ENCODE assay signal across 8 mouse cellular contexts in the genomic region with DNA sequence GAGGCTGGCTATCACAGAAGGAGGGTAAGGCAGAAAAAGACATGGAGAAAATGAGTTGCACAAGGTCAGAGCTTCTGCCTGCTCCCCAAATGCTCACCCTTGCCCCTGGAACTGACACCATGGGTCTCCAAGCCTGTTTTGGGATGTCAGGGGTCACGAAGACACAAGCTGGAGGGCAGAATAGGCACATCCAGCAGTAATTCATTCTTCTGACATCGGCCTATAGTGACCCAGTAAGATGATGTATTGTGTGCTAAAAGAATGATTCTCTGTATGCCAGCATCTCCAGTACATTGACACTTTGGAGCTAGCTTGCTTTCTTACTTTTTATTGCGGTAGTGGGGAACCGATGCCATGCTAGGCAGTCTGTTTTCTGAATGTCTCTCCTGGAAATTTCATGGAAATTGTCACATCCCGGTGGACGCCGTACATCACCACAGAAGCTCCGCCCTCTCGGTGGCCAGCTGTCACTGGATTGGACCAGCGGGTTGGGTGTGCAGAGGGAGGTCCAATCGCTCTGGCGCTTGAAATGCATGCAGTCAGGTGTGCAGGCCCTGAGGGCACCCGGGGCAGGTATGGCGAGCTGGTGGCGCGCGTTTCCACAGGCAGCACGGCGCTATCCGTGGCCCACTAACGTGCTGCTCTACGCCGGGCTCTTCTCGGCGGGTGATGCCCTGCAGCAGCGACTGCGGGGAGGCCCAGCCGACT. TPM values are rescaled to one million over a fixed set of nuclear protein-coding genes. Genes with fewer than 3 reads are reported as not detected.
DNase-seq lines count a peak whose midpoint lies in the region; ATAC-seq and TF ChIP-seq lines count a peak whose summit lies in the region.
"Had no signal": no experiment of that assay in that cellular context is flagged by ENCODE, and none has a peak within 500 bp of the region (broad histone marks: within the 10 kb centered on the region; RNA-seq: fewer than 3 reads in every experiment).

No protein-coding gene starts in this region.

- no peak for TF ChIP-seq POLR2A in limb, embryonic 14.5 days (IDR thresholded peaks at IDR 0.05; ENCODE audit: borderline replicate concordance, extremely low read depth, insufficient read depth, insufficient read length)

- H3K4me1 ChIP-seq in brown adipose tissue, adult 24 weeks (ENCODE audit: control insufficient read depth, insufficient read depth, insufficient read length, low read length): peaks cover 4% of the 10 kb centered on the region; the same call in 1 of the 2 replicates
- peaks cover 17% of the 10 kb centered on the region for H3K4me1 ChIP-seq in embryonic facial prominence, embryonic 13.5 days
- peaks cover 2 to 5% of the 10 kb centered on the region in 2 experiments; a peak in 1 of 4 replicates for H3K4me1 ChIP-seq in heart, embryonic 14.5 days (ENCODE audit: control insufficient read depth in 2 of 2, insufficient read depth in 2 of 2, low read length in 2 of 2)
- H3K4me1 ChIP-seq in limb, embryonic 14.5 days (ENCODE audit: control insufficient read depth, insufficient read depth, low read length): no peaks in the 10 kb centered on the region
- H3K4me1 ChIP-seq in midbrain, postnatal 0 days (ENCODE audit: insufficient read depth, low read length): 0 out of 2 replicates have a peak, but pooled peaks cover 5% of the 10 kb centered on the region

- H3K4me2 ChIP-seq in embryonic facial prominence, embryonic 13.5 days: peak overlapping the region; percentile 99
- peak overlapping the region; percentile 99 for H3K4me2 ChIP-seq in heart, embryonic 14.5 days (ENCODE audit: low read length)
- H3K4me2 ChIP-seq in limb, embryonic 14.5 days (replicated peaks; ENCODE audit: low read depth, low read length, severe bottlenecking): peak overlapping the region; percentile 99
- peak overlapping the region; percentile 95 for H3K4me2 ChIP-seq in midbrain, postnatal 0 days (ENCODE audit: low read depth, low read length, poor library complexity, severe bottlenecking)

- H3K27ac ChIP-seq in brown adipose tissue, adult 24 weeks (replicated peaks; ENCODE audit: low read depth, low read length): no peak overlapping the region
- H3K27ac ChIP-seq in embryonic facial prominence, embryonic 13.5 days: no peak overlapping the region
- H3K27ac ChIP-seq in heart, embryonic 14.5 days (replicated peaks in 1 of 2; ENCODE audit: control insufficient read depth in 1 of 2, insufficient read depth in 1 of 2, low read depth in 2 of 2, low read length in 2 of 2): no peak overlapping the region
- no peak overlapping the region for H3K27ac ChIP-seq in limb, embryonic 14.5 days (replicated peaks; ENCODE audit: low read depth, low read length)
- peak overlapping the region; percentile 77 for H3K27ac ChIP-seq in midbrain, postnatal 0 days (ENCODE audit: low read depth, low read length)

- no peaks in the 10 kb centered on the region for H3K9me3 ChIP-seq in embryonic facial prominence, embryonic 13.5 days
- H3K9me3 ChIP-seq in heart, embryonic 14.5 days (ENCODE audit: control insufficient read depth, low read length): no peaks in the 10 kb centered on the region
- no peaks in the 10 kb centered on the region for H3K9me3 ChIP-seq in limb, embryonic 14.5 days (ENCODE audit: control insufficient read depth, low read length)
- no peaks in the 10 kb centered on the region for H3K9me3 ChIP-seq in midbrain, postnatal 0 days (ENCODE audit: low read length)

- peak overlapping the region; percentile 80 for H3K9ac ChIP-seq in embryonic facial prominence, embryonic 13.5 days
- H3K9ac ChIP-seq in heart, embryonic 14.5 days (ENCODE audit: low read length): peak overlapping the region; percentile 76
- H3K9ac ChIP-seq in limb, embryonic 14.5 days (ENCODE audit: low read depth, low read length, severe bottlenecking): peak overlapping the region; percentile 63
- peak overlapping the region; percentile 74 for H3K9ac ChIP-seq in midbrain, postnatal 0 days (replicated peaks; ENCODE audit: low read length, poor library complexity, severe bottlenecking)

- ATAC-seq in embryonic facial prominence, embryonic 13.5 days (ENCODE audit: insufficient number of reproducible peaks, insufficient read depth, low FRiP score, low TSS enrichment, low read depth): peak; percentile 81; the same call in 1 of the 2 replicates
- 0 out of 2 replicates have a peak, but pooled peaks have one; percentile 47 for ATAC-seq in heart, embryonic 14.5 days (ENCODE audit: insufficient number of reproducible peaks, insufficient read depth, low FRiP score, low read depth)
- ATAC-seq in limb, embryonic 14.5 days (ENCODE audit: low FRiP score, low read depth): peak; percentile 83
- peak; percentile 99 for ATAC-seq in midbrain, postnatal 0 days (ENCODE audit: low FRiP score)

- H3K27me3 ChIP-seq in embryonic facial prominence, embryonic 13.5 days: peaks cover 20% of the 10 kb centered on the region
- peaks cover 11% of the 10 kb centered on the region for H3K27me3 ChIP-seq in heart, embryonic 14.5 days (ENCODE audit: control insufficient read depth, insufficient read depth, low read length)
- H3K27me3 ChIP-seq in limb, embryonic 14.5 days (ENCODE audit: control insufficient read depth, insufficient read depth, low read length): 0 out of 2 replicates have a peak, but pooled peaks cover 2% of the 10 kb centered on the region
- no peaks in the 10 kb centered on the region for H3K27me3 ChIP-seq in midbrain, postnatal 0 days (ENCODE audit: insufficient read depth, low read length)

- H3K36me3 ChIP-seq in embryonic facial prominence, embryonic 13.5 days: no peaks in the 10 kb centered on the region
- H3K36me3 ChIP-seq in heart, embryonic 14.5 days (ENCODE audit: control insufficient read depth, insufficient read depth, low read length): no peaks in the 10 kb centered on the region
- H3K36me3 ChIP-seq in limb, embryonic 14.5 days (ENCODE audit: control insufficient read depth, insufficient read depth, low read length): no peaks in the 10 kb centered on the region
- H3K36me3 ChIP-seq in midbrain, postnatal 0 days (ENCODE audit: insufficient read depth, low read length): no peaks in the 10 kb centered on the region

- WGBS in embryonic facial prominence, embryonic 13.5 days: 4% methylated on average over 28 of the region's 28 CpGs
- 5% methylated on average over 28 of the region's 28 CpGs for WGBS in heart, embryonic 14.5 days
- WGBS in limb, embryonic 14.5 days: 3% methylated on average over 27 of the region's 28 CpGs
- WGBS in midbrain, postnatal 0 days: 4% methylated on average over 28 of the region's 28 CpGs

- TF ChIP-seq CTCF in midbrain, postnatal 0 days (IDR thresholded peaks at IDR 0.05): no peak

- H3K4me3 ChIP-seq in brown adipose tissue, adult 24 weeks (ENCODE audit: insufficient read depth, low read depth, low read length): peak overlapping the region; percentile 36
- H3K4me3 ChIP-seq in embryonic facial prominence, embryonic 13.5 days: peak overlapping the region; percentile 62
- H3K4me3 ChIP-seq in heart, embryonic 14.5 days (ENCODE audit: control insufficient read depth in 1 of 2, insufficient read depth in 1 of 2, low read depth in 1 of 2, low read length in 2 of 2): peak overlapping the region; percentile 59 to 64
- H3K4me3 ChIP-seq in limb, embryonic 14.5 days (replicated peaks; ENCODE audit: low read length): peak overlapping the region; percentile 53
- H3K4me3 ChIP-seq in midbrain, postnatal 0 days (ENCODE audit: low read depth, low read length): peak overlapping the region; percentile 79

- DNase-seq in kidney, postnatal 10 days: peak; percentile 83
- DNase-seq in limb, embryonic 14.5 days (ENCODE audit: low spot score): peak; percentile 59
- peak; percentile 89 for DNase-seq in midbrain, postnatal 0 days (ENCODE audit: low spot score)
- DNase-seq in testis, postnatal 10 days (ENCODE audit: low spot score): peak; percentile 78

RNA-seq across cellular contexts. Expression of a gene that starts 37.3 kb away (rescaled TPM):
- polyA plus RNA-seq in brown adipose tissue, adult 24 weeks (2012; ENCODE audit: insufficient read depth, insufficient read length, missing spikeins): 2.3 and 6.7 TPM in 2 replicates
- polyA plus RNA-seq in embryonic facial prominence, embryonic 13.5 days (2015; fragmentation: Nextera tagmentation; extraction: Ambion mirVana): 4.0 and 5.3 TPM in 2 replicates
- 2.5 and 2.9 TPM in 2 replicates for polyA plus RNA-seq in heart, embryonic 14.5 days (2014; fragmentation: Nextera tagmentation; extraction: Ambion mirVana)
- 3.4 and 5.1 TPM in 2 replicates for polyA plus RNA-seq in limb, embryonic 14.5 days (2012; rRNA removed)
- polyA plus RNA-seq in limb, embryonic 14.5 days (2014; fragmentation: Nextera tagmentation; extraction: Ambion mirVana): 4.0 and 4.3 TPM in 2 replicates
- 53.9 and 58.3 TPM in 2 replicates for total RNA-seq in midbrain, postnatal 0 days (2014; rRNA removed)
- polyA plus RNA-seq in midbrain, postnatal 0 days (2015; fragmentation: Nextera tagmentation; extraction: Ambion mirVana): 50.9 and 52.8 TPM in 2 replicates

RNA-seq across cellular contexts. Expression of a gene that starts 37.4 kb away (rescaled TPM):
- 96.7 and 119 TPM in 2 replicates for polyA plus RNA-seq in brown adipose tissue, adult 24 weeks (2012; ENCODE audit: insufficient read depth, insufficient read length, missing spikeins)
- 92.5 and 106 TPM in 2 replicates for polyA plus RNA-seq in embryonic facial prominence, embryonic 13.5 days (2015; fragmentation: Nextera tagmentation; extraction: Ambion mirVana)
- polyA plus RNA-seq in heart, embryonic 14.5 days (2014; fragmentation: Nextera tagmentation; extraction: Ambion mirVana): 72.6 and 73.0 TPM in 2 replicates
- polyA plus RNA-seq in limb, embryonic 14.5 days (2012; rRNA removed): 106 and 109 TPM in 2 replicates
- polyA plus RNA-seq in limb, embryonic 14.5 days (2014; fragmentation: Nextera tagmentation; extraction: Ambion mirVana): 105 and 106 TPM in 2 replicates
- 77.1 and 86.5 TPM in 2 replicates for total RNA-seq in midbrain, postnatal 0 days (2014; rRNA removed)
- 59.6 and 65.8 TPM in 2 replicates for polyA plus RNA-seq in midbrain, postnatal 0 days (2015; fragmentation: Nextera tagmentation; extraction: Ambion mirVana)

RNA-seq across cellular contexts. Expression of a gene that starts 46.1 kb away (rescaled TPM):
- not detected in 2 replicates for polyA plus RNA-seq in brown adipose tissue, adult 24 weeks (2012; ENCODE audit: insufficient read depth, insufficient read length, missing spikeins)
- 6.0 and 8.0 TPM in 2 replicates for polyA plus RNA-seq in embryonic facial prominence, embryonic 13.5 days (2015; fragmentation: Nextera tagmentation; extraction: Ambion mirVana)
- 0.88 and 1.6 TPM in 2 replicates for polyA plus RNA-seq in heart, embryonic 14.5 days (2014; fragmentation: Nextera tagmentation; extraction: Ambion mirVana)
- 2.9 and 3.0 TPM in 2 replicates for polyA plus RNA-seq in limb, embryonic 14.5 days (2012; rRNA removed)
- 2.5 and 3.7 TPM in 2 replicates for polyA plus RNA-seq in limb, embryonic 14.5 days (2014; fragmentation: Nextera tagmentation; extraction: Ambion mirVana)
- total RNA-seq in midbrain, postnatal 0 days (2014; rRNA removed): 169 TPM in 2 replicates
- polyA plus RNA-seq in midbrain, postnatal 0 days (2015; fragmentation: Nextera tagmentation; extraction: Ambion mirVana): 222 and 234 TPM in 2 replicates
- total RNA-seq: gastrocnemius, postnatal 36 days had no signal

RNA-seq across cellular contexts. Expression of a gene that starts 46.4 kb away (rescaled TPM):
- not detected in 2 replicates for polyA plus RNA-seq in brown adipose tissue, adult 24 weeks (2012; ENCODE audit: insufficient read depth, insufficient read length, missing spikeins)
- polyA plus RNA-seq in embryonic facial prominence, embryonic 13.5 days (2015; fragmentation: Nextera tagmentation; extraction: Ambion mirVana): 0.14 and 0.32 TPM in 2 replicates
- not detected in 2 replicates for polyA plus RNA-seq in heart, embryonic 14.5 days (2014; fragmentation: Nextera tagmentation; extraction: Ambion mirVana)
- 0.12 and 0.13 TPM in 2 replicates for polyA plus RNA-seq in limb, embryonic 14.5 days (2012; rRNA removed)
- polyA plus RNA-seq in limb, embryonic 14.5 days (2014; fragmentation: Nextera tagmentation; extraction: Ambion mirVana): not detected in 2 replicates
- 0.60 TPM in 1 of 2 replicates, not detected in the other for total RNA-seq in midbrain, postnatal 0 days (2014; rRNA removed)
- polyA plus RNA-seq in midbrain, postnatal 0 days (2015; fragmentation: Nextera tagmentation; extraction: Ambion mirVana): 0.91 and 1.0 TPM in 2 replicates
- total RNA-seq: gastrocnemius, postnatal 36 days had no signal

Comparison
In these comparisons a context has a peak if more than half of its experiments do, and no peak if none do; other contexts are left out.
1. ATAC-seq: peak in every context shown above with its lines; median percentile 99 in midbrain, postnatal 0 days; 83 in limb, embryonic 14.5 days; 81 in embryonic facial prominence, embryonic 13.5 days; 47 in heart, embryonic 14.5 days.
2. RNA of a gene that starts 46.1 kb away (polyA plus RNA-seq): 222 to 234 TPM in midbrain, postnatal 0 days; 6.0 to 8.0 TPM in embryonic facial prominence, embryonic 13.5 days, 2.5 to 3.7 TPM in limb, embryonic 14.5 days, 0.88 to 1.6 TPM in heart, embryonic 14.5 days and not detected in brown adipose tissue, adult 24 weeks; every median in the first group is over 10 times any median in the second.
3. Peak in every context shown above with its lines, with median percentiles within 50 percentile points of each other: H3K4me3 ChIP-seq, H3K4me2 ChIP-seq, H3K9ac ChIP-seq and DNase-seq.